Mouse (Mus musculus): Measurements from ENCODE around the gene Hgd. TPM values are rescaled to one million over a fixed set of nuclear protein-coding genes. Genes with fewer than 3 reads are reported as not detected.

The Hgd gene
- polyA plus RNA-seq, 1 experiment, result 0.23 TPM

DNA sequence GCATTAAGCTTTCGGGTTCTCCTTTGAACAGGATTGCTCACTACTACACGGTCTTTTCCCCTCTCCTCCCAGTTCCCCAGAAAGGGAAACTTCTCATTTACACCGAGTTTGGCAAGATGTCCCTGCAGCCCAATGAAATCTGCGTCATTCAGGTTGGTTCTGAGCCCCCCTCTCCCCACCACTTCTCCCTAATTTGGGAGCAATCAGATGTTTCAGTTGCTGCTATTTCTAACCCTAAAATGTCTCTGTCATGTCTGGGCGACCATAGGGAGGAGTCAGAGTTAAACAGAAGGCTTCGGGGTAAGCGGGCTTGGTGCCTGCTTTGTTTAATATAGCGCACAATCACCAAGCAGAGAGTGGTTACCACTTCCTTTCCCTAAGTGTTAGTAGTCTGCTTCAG lies 36.2 kb downstream of the Hgd start:
- Histone ChIP-seq H3K4me1 (ENCODE audit: control insufficient read depth, insufficient read depth, low read length) (peaks cover 25% of the 10 kb centered on the region), H3K27me3 (ENCODE audit: control insufficient read depth, insufficient read depth, low read length) (no peaks in the 10 kb centered on the region), H3K4me3 (replicated peaks; ENCODE audit: insufficient read depth, low read depth, low read length) (no peak overlapping the region), H3K27ac (ENCODE audit: insufficient read depth, low read length) (no peak overlapping the region)
- DNase-seq, result no peak
- WGBS, result 73% methylated on average over 8 of the region's 8 CpGs
- TF ChIP-seq POLR2A (IDR thresholded peaks at IDR 0.05; ENCODE audit: borderline replicate concordance, insufficient read depth, low read length) (no peak), CTCF (IDR thresholded peaks at IDR 0.05; ENCODE audit: borderline replicate concordance, insufficient read depth, low read depth, low read length) (no peak)

DNA sequence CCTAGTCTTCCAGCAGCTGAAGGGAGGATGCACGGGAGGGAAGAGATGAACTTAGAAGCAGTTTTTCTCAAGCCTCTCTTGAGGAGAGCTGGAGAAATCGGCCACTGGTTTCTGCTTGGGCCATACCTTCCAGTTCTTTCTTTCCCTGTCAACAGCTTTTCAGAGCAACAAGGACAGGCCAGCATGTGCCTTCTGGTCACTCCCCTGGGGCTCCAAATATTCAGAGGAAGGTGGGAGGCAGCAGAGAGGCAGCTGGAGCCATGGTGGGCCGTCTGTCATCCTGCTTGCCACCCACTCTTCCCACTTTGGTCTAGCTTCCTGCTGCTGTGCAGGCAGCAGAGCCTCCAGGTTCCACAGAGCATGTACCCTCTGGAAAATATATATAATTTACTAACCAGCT lies 37.7 kb downstream of the Hgd start:
- peak; percentile 63 to 70 for DNase-seq
- Histone ChIP-seq H3K4me1 (ENCODE audit: control insufficient read depth, insufficient read depth, low read length) (peaks cover 35% of the 10 kb centered on the region), H3K27me3 (ENCODE audit: control insufficient read depth, insufficient read depth, low read length) (no peaks in the 10 kb centered on the region), H3K4me3 (replicated peaks; ENCODE audit: insufficient read depth, low read depth, low read length) (no peak overlapping the region), H3K27ac (ENCODE audit: insufficient read depth, low read length) (peak overlapping the region; percentile 86)
- WGBS, result 12% methylated on average over 3 of the region's 3 CpGs
- TF ChIP-seq CTCF (IDR thresholded peaks at IDR 0.05; ENCODE audit: borderline replicate concordance, insufficient read depth, low read depth, low read length) (no peak), POLR2A (IDR thresholded peaks at IDR 0.05; ENCODE audit: borderline replicate concordance, insufficient read depth, low read length) (no peak)

DNA sequence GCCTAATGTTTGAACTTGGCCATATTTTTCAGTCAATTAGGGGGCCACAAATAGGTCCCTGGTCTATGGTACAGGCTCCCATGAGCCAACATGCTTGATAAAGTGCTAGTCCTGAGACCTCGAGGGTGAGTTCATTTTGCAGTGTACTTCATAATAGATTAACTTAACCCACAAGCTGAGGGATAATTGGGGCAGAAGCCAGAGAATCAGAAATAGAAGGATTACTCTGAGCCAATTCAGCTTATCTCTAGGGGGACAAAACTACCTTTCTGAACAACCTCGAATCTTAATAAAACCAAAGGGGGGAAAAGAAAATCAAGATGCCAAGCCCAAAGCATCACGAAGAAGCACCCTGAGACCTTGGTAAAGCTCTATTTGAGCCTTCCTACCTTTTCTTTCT lies 42.5 kb downstream of the Hgd start:
- DNase-seq, result no peak
- no peak overlapping the region for H3K4me3 ChIP-seq (replicated peaks; ENCODE audit: insufficient read depth, low read depth, low read length)
- H3K27ac ChIP-seq (ENCODE audit: insufficient read depth, low read length), result peak overlapping the region; percentile 9; the same call in 1 of the 2 replicates
- WGBS, result 44% methylated on average over 3 of the region's 3 CpGs
- H3K27me3 ChIP-seq (ENCODE audit: control insufficient read depth, insufficient read depth, low read length), result no peaks in the 10 kb centered on the region
- TF ChIP-seq POLR2A (IDR thresholded peaks at IDR 0.05; ENCODE audit: borderline replicate concordance, insufficient read depth, low read length) (no peak), CTCF (IDR thresholded peaks at IDR 0.05; ENCODE audit: borderline replicate concordance, insufficient read depth, low read depth, low read length) (no peak)
- H3K4me1 ChIP-seq (ENCODE audit: control insufficient read depth, insufficient read depth, low read length), result peaks cover 31% of the 10 kb centered on the region

DNA sequence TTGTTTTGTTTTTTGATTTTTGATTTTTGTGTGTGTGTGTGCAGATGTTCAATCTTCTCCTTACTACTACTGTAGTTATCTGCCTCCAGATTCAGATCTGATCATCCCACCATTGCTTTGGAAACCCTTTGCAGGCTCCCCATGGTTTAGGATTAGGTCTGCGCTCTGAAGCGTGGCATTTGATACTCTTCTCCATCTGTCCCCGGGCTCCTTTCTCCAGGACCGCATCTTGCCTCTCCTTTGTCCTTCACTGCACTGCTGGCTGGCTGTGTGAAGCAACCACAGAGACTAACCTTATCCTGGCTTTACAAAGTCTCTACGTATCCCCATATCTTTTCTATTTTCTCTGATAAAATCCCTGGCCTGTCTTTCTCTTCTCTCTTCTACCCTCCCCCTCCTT lies 43.0 kb downstream of the Hgd start:
- 7% methylated on average over 5 of the region's 5 CpGs for WGBS
- H3K4me3 ChIP-seq (replicated peaks; ENCODE audit: insufficient read depth, low read depth, low read length), result no peak overlapping the region
- peaks cover 26% of the 10 kb centered on the region for H3K4me1 ChIP-seq (ENCODE audit: control insufficient read depth, insufficient read depth, low read length)
- peak overlapping the region; percentile 3; the same call in 1 of the 2 replicates for H3K27ac ChIP-seq (ENCODE audit: insufficient read depth, low read length)
- no peaks in the 10 kb centered on the region for H3K27me3 ChIP-seq (ENCODE audit: control insufficient read depth, insufficient read depth, low read length)
- DNase-seq, result peak; percentile 68 to 85
- no peak for TF ChIP-seq CTCF (IDR thresholded peaks at IDR 0.05; ENCODE audit: borderline replicate concordance, insufficient read depth, low read depth, low read length)
- TF ChIP-seq POLR2A (IDR thresholded peaks at IDR 0.05; ENCODE audit: borderline replicate concordance, insufficient read depth, low read length), result peak; percentile 38; the same call in 1 of the 2 replicates

DNA sequence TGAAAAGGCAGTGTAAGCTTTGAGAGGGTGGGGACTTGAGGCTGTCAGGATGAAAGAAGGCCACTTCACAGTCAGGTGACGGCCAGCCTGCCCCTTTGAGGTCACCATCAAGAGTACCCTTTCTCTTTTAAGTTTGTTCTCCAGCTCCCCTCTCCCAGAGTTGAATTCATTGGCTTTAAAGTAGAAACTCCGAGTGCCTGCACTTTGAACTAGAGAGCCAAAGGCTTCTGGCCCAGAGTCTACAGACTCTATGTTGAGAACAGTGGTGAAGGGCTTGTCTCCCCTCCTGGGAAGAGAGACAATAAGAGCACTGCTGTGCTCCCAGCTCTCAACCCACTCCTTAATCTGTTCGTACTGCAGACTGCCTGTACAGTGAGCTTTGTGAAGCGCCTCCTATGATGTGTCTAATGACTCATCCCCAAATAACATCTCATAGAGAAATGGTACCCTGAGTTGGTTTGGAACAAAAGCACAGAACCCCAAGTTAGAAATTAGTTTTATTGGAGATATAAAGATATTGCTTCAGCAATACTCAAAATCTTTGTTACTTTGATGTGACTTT lies 46.5 kb downstream of the Hgd start:
- Histone ChIP-seq H3K27ac (ENCODE audit: insufficient read depth, low read length) (no peak overlapping the region), H3K27me3 (ENCODE audit: control insufficient read depth, insufficient read depth, low read length) (no peaks in the 10 kb centered on the region), H3K4me3 (replicated peaks; ENCODE audit: insufficient read depth, low read depth, low read length) (no peak overlapping the region), H3K4me1 (ENCODE audit: control insufficient read depth, insufficient read depth, low read length) (peaks cover 20% of the 10 kb centered on the region)
- 89% methylated on average over 4 of the region's 4 CpGs for whole genome bisulfite sequencing
- TF ChIP-seq CTCF (IDR thresholded peaks at IDR 0.05; ENCODE audit: borderline replicate concordance, insufficient read depth, low read depth, low read length) (no peak), POLR2A (IDR thresholded peaks at IDR 0.05; ENCODE audit: borderline replicate concordance, insufficient read depth, low read length) (no peak)
- DNase-seq, result no peak

DNA sequence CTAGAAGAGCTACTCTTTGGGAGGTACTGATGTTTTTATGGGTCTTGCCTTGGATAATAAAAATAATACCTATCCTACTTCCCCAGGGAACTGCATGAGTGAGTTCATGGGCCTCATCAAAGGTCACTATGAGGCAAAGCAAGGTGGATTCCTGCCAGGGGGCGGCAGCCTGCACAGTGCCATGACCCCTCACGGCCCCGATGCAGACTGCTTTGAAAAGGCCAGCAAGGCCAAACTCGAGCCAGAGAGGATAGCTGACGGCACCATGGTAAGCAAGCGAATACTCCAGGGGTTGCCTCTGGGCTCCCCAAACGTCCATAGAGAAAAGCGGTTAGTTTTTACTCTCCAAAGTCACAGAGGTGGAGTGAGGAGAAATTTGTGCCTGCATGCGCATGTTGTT lies 48.4 kb downstream of the Hgd start:
- WGBS, result 82% methylated on average over 9 of the region's 9 CpGs
- TF ChIP-seq POLR2A (IDR thresholded peaks at IDR 0.05; ENCODE audit: borderline replicate concordance, insufficient read depth, low read length) (no peak), CTCF (IDR thresholded peaks at IDR 0.05; ENCODE audit: borderline replicate concordance, insufficient read depth, low read depth, low read length) (no peak)
- H3K4me1 ChIP-seq (ENCODE audit: control insufficient read depth, insufficient read depth, low read length), result peaks cover 10% of the 10 kb centered on the region
- no peak overlapping the region for H3K4me3 ChIP-seq (replicated peaks; ENCODE audit: insufficient read depth, low read depth, low read length)
- no peak overlapping the region for H3K27ac ChIP-seq (ENCODE audit: insufficient read depth, low read length)
- no peak for DNase-seq
- H3K27me3 ChIP-seq (ENCODE audit: control insufficient read depth, insufficient read depth, low read length), result no peaks in the 10 kb centered on the region

DNA sequence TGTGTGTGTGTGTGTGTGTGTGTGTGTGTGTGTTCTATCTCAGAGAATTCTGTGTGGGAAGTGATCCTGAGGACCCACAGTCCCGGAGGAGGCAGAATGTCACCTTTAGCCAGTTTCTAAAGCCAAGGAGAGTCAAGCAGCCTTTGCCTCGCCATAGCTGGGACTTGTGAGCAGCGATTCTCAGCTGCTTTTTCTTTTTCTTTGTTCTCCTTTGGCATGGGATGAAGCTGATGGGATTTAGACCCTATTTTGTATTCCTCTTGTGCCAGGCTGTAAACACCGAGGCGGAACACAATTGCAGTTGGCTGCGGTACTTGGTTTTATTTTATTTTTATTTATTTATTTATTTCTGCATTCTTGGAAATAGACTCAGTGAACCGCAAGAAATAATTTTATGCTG lies 49.1 kb downstream of the Hgd start:
- TF ChIP-seq CTCF (IDR thresholded peaks at IDR 0.05; ENCODE audit: borderline replicate concordance, insufficient read depth, low read depth, low read length) (no peak), POLR2A (IDR thresholded peaks at IDR 0.05; ENCODE audit: borderline replicate concordance, insufficient read depth, low read length) (no peak)
- Histone ChIP-seq H3K4me3 (replicated peaks; ENCODE audit: insufficient read depth, low read depth, low read length) (no peak overlapping the region), H3K27me3 (ENCODE audit: control insufficient read depth, insufficient read depth, low read length) (no peaks in the 10 kb centered on the region), H3K4me1 (ENCODE audit: control insufficient read depth, insufficient read depth, low read length) (peaks cover 5% of the 10 kb centered on the region), H3K27ac (ENCODE audit: insufficient read depth, low read length) (no peak overlapping the region)
- 57% methylated on average over 7 of the region's 7 CpGs for WGBS
- DNase-seq, result no peak

DNA sequence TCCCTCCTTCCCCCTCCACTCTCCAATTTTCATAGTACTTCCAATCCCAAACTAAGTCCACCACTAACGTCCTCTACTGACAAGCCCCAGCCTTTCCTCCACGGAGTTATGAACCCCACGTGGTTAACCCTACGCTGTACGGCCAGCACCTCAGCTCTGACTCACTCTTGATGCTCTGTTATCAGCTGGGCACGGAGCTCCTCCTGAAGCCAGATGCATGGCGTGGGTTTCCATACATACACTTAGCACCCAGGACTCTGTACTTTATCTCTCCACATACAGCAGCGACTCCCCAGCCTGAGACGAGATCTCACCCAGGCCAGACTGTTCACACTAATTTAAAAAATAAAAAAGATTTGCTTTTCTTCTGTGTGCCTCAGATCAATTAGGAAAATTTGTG lies 54.6 kb downstream of the Hgd start:
- no peaks in the 10 kb centered on the region for H3K4me1 ChIP-seq (ENCODE audit: control insufficient read depth, insufficient read depth, low read length)
- 78% methylated on average over 9 of the region's 9 CpGs for WGBS
- H3K27ac ChIP-seq (ENCODE audit: insufficient read depth, low read length), result no peak overlapping the region
- no peaks in the 10 kb centered on the region for H3K27me3 ChIP-seq (ENCODE audit: control insufficient read depth, insufficient read depth, low read length)
- TF ChIP-seq CTCF (IDR thresholded peaks at IDR 0.05; ENCODE audit: borderline replicate concordance, insufficient read depth, low read depth, low read length) (no peak), POLR2A (IDR thresholded peaks at IDR 0.05; ENCODE audit: borderline replicate concordance, insufficient read depth, low read length) (no peak)
- DNase-seq, result no peak
- no peak overlapping the region for H3K4me3 ChIP-seq (replicated peaks; ENCODE audit: insufficient read depth, low read depth, low read length)
